Mouse (Mus musculus) limb, embryonic 11.5 days (tissue): ENCODE measurements around the gene Slc7a11. TPM values are rescaled to one million over a fixed set of nuclear protein-coding genes. Genes with fewer than 3 reads are reported as not detected.

Source experiments
- ATAC-seq: fragments of 200-750 bp; cut with Nextera tagmentation; 2 replicates; pipeline ENCODE4 v1.8.0; 2017; ENCODE audit warnings: low read depth; ENCODE audit not compliant: insufficient number of reproducible peaks, low FRiP score, low TSS enrichment
- DNase-seq: peaks from one replicate; pipeline ENCODE4 v3.0.0-alpha.2; 2015; ENCODE audit warnings: low spot score
- H3K27ac ChIP-seq: fragments of 300-500 bp; sonication (generic); replicated peaks from 2 replicates; pipeline ENCODE4 v1.5.1; 2014; ENCODE audit warnings: low read depth, mild to moderate bottlenecking, low read length
- H3K27me3 ChIP-seq: fragments of 300-500 bp; sonication (generic); 2 replicates; pipeline ENCODE4 v1.6.1; 2014; ENCODE audit warnings: mild to moderate bottlenecking, low read length, mixed read lengths; ENCODE audit not compliant: control insufficient read depth, insufficient read depth
- H3K36me3 ChIP-seq: fragments of 300-500 bp; sonication (generic); 2 replicates; pipeline ENCODE4 v1.6.1; 2014; ENCODE audit warnings: mild to moderate bottlenecking, low read length, moderate library complexity, mixed read lengths; ENCODE audit not compliant: control insufficient read depth, insufficient read depth
- H3K4me1 ChIP-seq: fragments of 300-500 bp; sonication (generic); 2 replicates; pipeline ENCODE4 v1.6.1; 2014; ENCODE audit warnings: low read length, mixed read lengths; ENCODE audit not compliant: control insufficient read depth, insufficient read depth
- H3K4me2 ChIP-seq: fragments of 300-500 bp; sonication (generic); 2 replicates; pipeline ENCODE4 v1.6.1; 2014; ENCODE audit warnings: low read depth, mild to moderate bottlenecking, moderate library complexity; ENCODE audit not compliant: severe bottlenecking
- H3K4me3 ChIP-seq: fragments of 300-500 bp; sonication (generic); 2 replicates; pipeline ENCODE4 v1.5.1; 2014; ENCODE audit warnings: low read depth, low read length
- H3K9ac ChIP-seq: fragments of 300-500 bp; sonication (generic); 2 replicates; pipeline ENCODE4 v1.6.1; 2014; ENCODE audit warnings: mild to moderate bottlenecking, low read length
- H3K9me3 ChIP-seq: fragments of 300-500 bp; sonication (generic); 2 replicates; pipeline ENCODE4 v1.6.1; 2016; ENCODE audit warnings: low read length; ENCODE audit not compliant: control insufficient read depth
- WGBS: fragments of 180-500 bp; shearing (Covaris S2); extraction: QIAGEN DNeasy Blood & Tissue Kit; methylation state at CpG from one replicate; pipeline ENCODE4 v1.1.7; 2014; 5-methylcytosine and 5-hydroxymethylcytosine counted together
- polyA plus RNA-seq: library from polyadenylated mRNA; unstranded; fragments of >200 nt; fragmentation: Nextera tagmentation; extraction: Ambion mirVana; gene quantifications from 2 replicates; pipeline ENCODE4 v1.2.1, GENCODE M21; 2014

The Slc7a11 gene
- polyA plus RNA-seq, 1 experiment from 2014 or later, result 4.4 TPM

DNA sequence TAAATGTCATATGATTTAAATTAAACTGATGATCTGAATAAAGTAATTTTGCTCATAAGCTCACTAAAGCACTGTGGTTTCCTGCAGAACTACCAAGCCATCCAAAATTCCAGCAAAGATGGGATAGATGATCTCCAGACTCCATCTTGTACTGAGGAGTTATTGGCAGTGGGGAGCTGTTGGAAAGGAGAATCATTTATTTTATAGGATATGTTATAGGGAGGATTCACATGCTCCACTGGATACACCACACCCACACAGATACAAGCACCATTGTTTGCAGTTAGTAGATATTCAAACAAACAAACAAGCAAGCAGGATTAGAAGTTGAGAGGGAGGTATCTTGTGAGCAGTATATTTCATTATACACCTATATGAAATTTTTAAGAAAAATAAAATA lies 399.3 kb downstream of the Slc7a11 start:
- Histone ChIP-seq H3K9ac (no peak overlapping the region), H3K4me1 (no peaks in the 10 kb centered on the region), H3K4me3 (no peak overlapping the region), H3K9me3 (no peaks in the 10 kb centered on the region), H3K36me3 (no peaks in the 10 kb centered on the region), H3K27ac (no peak overlapping the region), H3K27me3 (no peaks in the 10 kb centered on the region), H3K4me2 (no peak overlapping the region)
- DNase-seq (no peak), ATAC-seq (no peak)

DNA sequence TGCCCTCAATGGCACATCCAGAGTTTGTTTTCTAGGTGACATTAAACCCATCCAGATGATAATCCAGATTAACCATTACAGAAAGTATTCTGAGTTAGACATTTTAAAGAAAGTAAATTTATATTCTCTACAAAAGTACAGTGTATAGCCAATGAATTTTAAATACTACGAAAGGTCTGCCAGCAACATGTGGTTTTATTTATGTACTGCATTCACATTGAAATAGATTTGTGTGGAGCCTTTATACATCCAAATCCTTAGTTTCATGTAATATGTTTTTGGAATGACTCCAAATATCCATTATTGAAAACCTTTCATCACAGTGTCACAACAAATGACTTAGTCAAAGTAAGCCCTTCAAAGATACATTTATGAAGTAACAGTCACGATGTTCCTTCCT lies 402.3 kb downstream of the Slc7a11 start:
- no peak for DNase-seq
- Histone ChIP-seq H3K27me3 (no peaks in the 10 kb centered on the region), H3K36me3 (no peaks in the 10 kb centered on the region), H3K9me3 (no peaks in the 10 kb centered on the region), H3K4me3 (no peak overlapping the region), H3K27ac (no peak overlapping the region), H3K9ac (no peak overlapping the region), H3K4me1 (no peaks in the 10 kb centered on the region), H3K4me2 (no peak overlapping the region)
- no peak for ATAC-seq
- WGBS, result 83% methylated on average over 2 of the region's 2 CpGs

DNA sequence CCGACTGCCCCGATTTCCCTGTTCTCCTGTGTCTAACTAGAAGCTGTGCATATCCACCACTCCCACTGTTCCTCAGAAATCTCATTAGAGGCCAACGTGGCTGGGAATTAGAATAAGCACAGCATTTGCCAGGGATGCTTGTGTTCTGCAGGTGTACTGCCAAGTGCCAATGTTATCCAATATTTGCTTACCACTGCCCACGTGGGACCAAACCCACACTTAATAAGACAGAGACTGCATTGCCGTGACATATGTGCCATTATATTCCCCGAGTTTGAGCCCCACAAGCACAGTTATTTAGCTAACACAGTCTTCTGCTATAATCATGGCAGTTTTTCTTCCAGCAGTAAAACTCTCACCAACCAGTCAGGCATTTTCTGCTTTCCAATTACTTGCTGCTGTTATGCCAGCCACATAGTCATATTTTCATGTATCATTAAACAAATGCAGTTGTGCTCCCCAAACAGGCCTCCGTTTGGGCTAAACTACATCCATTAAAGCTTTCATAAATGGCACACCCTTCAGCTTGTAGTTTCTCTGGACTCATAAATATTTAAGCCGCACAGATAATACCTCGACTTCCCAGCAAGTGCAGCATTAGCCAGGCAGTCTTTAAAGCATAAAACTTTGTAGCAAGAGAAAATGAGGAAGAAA lies 407.4 kb downstream of the Slc7a11 start:
- no peak; the same call in 1 of the 2 replicates for ATAC-seq
- Histone ChIP-seq H3K4me3 (no peak overlapping the region), H3K4me1 (no peaks in the 10 kb centered on the region), H3K9ac (no peak overlapping the region), H3K36me3 (no peaks in the 10 kb centered on the region), H3K4me2 (no peak overlapping the region), H3K9me3 (no peaks in the 10 kb centered on the region), H3K27me3 (no peaks in the 10 kb centered on the region), H3K27ac (no peak overlapping the region)
- 51% methylated on average over 9 of the region's 9 CpGs for WGBS
- DNase-seq, result peak; percentile 25

DNA sequence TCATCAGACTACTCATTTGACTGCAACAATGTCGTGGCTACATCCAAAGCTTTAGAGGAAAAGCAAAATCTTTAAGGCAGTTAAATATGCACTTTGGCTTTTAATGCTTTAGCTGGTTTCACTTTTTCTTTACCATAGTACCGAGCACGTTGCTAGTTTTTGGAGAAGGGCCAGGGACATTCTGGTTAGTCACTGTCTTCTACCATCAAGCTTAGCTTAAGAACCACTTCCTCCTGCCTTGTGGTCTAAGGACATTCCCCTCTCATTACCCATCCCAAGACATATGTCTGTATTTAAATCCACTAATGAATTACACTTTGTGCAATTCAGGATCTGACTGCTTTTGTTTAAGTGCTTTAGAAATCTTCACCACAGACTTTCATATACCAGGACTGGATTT lies 410.1 kb downstream of the Slc7a11 start:
- no peak overlapping the region for H3K9ac ChIP-seq
- WGBS, result 95% methylated on average over 3 of the region's 3 CpGs

DNA sequence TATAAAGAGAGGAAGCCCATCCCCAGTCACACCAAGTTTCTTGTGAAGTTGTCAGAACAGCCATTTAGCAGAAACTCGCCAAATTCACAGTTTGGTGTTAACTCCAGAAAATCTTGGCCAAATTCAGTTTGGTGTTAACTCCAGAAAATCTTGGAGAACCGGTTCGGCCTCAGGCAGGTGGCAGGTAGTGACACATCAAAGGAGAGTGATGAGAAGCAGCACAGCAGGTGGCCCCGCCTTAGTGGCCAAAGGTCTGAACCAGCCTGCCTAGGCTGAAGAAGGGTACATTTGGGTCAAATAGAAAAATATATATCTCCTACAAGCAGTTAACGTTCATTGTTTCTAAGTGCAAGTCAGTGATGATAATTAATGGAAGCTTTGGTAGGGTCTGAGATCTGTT lies 417.4 kb downstream of the Slc7a11 start:
- Histone ChIP-seq H3K4me3 (no peak overlapping the region), H3K4me2 (no peak overlapping the region), H3K27ac (no peak overlapping the region), H3K27me3 (no peaks in the 10 kb centered on the region), H3K36me3 (no peaks in the 10 kb centered on the region), H3K4me1 (no peaks in the 10 kb centered on the region), H3K9ac (no peak overlapping the region), H3K9me3 (no peaks in the 10 kb centered on the region)
- 36% methylated on average over 5 of the region's 5 CpGs for WGBS
- ATAC-seq (no peak), DNase-seq (no peak)

More for the DNA sequence above, 410.1 kb downstream of the Slc7a11 start:
- no peak for ATAC-seq
- DNase-seq, result no peak
- no peak overlapping the region for H3K4me2 ChIP-seq
- H3K27ac ChIP-seq, result no peak overlapping the region
- no peaks in the 10 kb centered on the region for H3K27me3 ChIP-seq
- H3K4me3 ChIP-seq, result no peak overlapping the region
- no peaks in the 10 kb centered on the region for H3K4me1 ChIP-seq
- H3K36me3 ChIP-seq, result no peaks in the 10 kb centered on the region
- H3K9me3 ChIP-seq, result no peaks in the 10 kb centered on the region

DNA sequence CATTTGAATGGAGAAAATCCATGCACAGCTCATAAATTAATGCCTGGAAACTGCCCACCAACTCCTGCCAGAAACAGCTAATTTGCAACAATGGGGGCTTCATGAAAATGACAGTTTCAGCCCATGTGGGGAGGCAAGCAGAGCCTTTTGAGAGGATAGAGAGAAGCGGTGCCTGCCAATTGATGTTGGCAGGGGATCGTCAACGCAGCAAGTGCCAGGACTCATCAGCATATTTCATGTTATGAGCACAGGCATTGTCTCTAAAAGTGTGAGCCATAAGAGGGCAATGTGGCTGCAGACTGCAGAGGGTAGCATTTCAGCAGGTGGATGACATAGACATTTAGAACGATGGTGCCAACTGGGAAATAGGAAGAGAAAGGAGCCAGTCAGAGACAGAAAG lies 429.0 kb downstream of the Slc7a11 start:
- Histone ChIP-seq H3K27ac (no peak overlapping the region), H3K4me1 (no peaks in the 10 kb centered on the region; the same call in 1 of the 2 replicates), H3K4me3 (no peak overlapping the region), H3K9me3 (no peaks in the 10 kb centered on the region), H3K36me3 (no peaks in the 10 kb centered on the region), H3K27me3 (no peaks in the 10 kb centered on the region), H3K4me2 (no peak overlapping the region), H3K9ac (no peak overlapping the region)
- DNase-seq, result no peak
- 64% methylated on average over 4 of the region's 4 CpGs for WGBS
- no peak for ATAC-seq

DNA sequence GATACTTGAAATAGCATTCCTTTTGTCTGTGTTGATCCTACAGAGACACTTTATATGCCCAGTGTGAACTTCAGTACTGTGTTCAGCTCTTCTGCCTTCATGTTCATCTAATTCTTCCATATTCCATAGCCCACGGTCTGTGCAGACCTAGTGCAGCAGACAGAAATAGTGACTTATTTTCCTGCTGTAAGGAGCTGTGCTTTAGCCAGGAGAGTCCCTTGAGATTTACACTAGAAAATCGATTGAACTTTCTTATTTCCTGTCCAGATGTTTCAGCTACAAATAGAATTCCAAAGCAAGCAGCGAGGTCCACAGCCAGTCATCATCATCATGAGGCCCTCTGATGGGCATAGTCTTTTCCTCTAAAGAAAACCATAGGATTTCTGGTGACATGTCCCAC lies 431.4 kb downstream of the Slc7a11 start:
- no peak for DNase-seq
- H3K27ac ChIP-seq, result no peak overlapping the region
- no peaks in the 10 kb centered on the region for H3K27me3 ChIP-seq
- H3K9ac ChIP-seq, result no peak overlapping the region
- H3K36me3 ChIP-seq, result no peaks in the 10 kb centered on the region
- H3K4me1 ChIP-seq, result no peaks in the 10 kb centered on the region; the same call in 1 of the 2 replicates
- WGBS, result 44% methylated on average over 3 of the region's 3 CpGs
- H3K9me3 ChIP-seq, result no peaks in the 10 kb centered on the region
- no peak overlapping the region for H3K4me2 ChIP-seq
- no peak overlapping the region for H3K4me3 ChIP-seq
- no peak for ATAC-seq

DNA sequence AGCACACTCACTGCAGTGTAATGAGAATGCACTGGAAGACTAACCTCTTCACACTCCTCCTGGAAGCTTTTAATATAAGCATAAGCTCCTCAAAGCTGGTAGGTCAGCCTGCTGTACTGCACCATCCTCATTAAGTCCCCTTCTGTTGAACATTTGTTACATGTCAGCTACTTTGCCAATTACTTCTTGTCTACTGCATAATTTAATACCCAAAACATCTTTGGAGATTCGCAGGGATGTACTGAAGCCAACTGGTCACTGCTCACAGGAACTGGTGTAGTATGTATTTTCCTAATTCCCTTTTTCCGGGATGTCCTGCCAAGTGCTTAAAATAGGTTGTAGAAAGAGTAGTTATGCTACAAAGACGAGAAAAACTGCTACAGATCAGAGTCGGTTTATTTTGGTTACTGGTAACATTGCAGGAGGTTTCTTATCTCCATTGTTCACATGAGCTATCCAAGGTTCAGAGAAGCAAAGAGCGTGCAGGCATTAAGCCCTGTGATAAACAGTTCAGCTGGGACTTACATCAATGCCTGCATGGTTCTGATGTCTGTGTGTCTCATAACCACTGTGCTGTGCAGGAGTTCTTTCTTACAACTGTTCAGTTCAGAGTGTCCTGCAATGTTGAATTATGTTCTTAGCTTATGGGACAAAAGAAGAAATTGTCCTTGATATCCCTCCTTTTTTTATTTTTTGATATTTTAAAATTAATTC lies 439.3 kb downstream of the Slc7a11 start:
- no peaks in the 10 kb centered on the region for H3K27me3 ChIP-seq
- 68% methylated on average over 5 of the region's 5 CpGs for WGBS
- H3K27ac ChIP-seq, result no peak overlapping the region
- ATAC-seq (no peak), DNase-seq (no peak)
- H3K4me1 ChIP-seq, result no peaks in the 10 kb centered on the region
- H3K36me3 ChIP-seq, result no peaks in the 10 kb centered on the region
- no peak overlapping the region for H3K9ac ChIP-seq
- H3K9me3 ChIP-seq, result no peaks in the 10 kb centered on the region
- no peak overlapping the region for H3K4me2 ChIP-seq
- no peak overlapping the region for H3K4me3 ChIP-seq
